Mouse (Mus musculus) induced T-regulatory cell, adult 2 months (primary cell): ENCODE data around the gene Hnrnpa1.
A peak's percentile ranks its signal among the peaks of the same experiment; 100 is the strongest.
"Not testable (repeated sequence)": the region's sequence is repeated elsewhere in the genome, so short reads cannot be mapped to it uniquely, and the experiment has no call there.

Source experiments
- DNase-seq: peaks from one replicate; pipeline ENCODE4 v3.0.0-alpha.2; 2012; ENCODE audit warnings: low read depth

Gene Hnrnpa1

DNA sequence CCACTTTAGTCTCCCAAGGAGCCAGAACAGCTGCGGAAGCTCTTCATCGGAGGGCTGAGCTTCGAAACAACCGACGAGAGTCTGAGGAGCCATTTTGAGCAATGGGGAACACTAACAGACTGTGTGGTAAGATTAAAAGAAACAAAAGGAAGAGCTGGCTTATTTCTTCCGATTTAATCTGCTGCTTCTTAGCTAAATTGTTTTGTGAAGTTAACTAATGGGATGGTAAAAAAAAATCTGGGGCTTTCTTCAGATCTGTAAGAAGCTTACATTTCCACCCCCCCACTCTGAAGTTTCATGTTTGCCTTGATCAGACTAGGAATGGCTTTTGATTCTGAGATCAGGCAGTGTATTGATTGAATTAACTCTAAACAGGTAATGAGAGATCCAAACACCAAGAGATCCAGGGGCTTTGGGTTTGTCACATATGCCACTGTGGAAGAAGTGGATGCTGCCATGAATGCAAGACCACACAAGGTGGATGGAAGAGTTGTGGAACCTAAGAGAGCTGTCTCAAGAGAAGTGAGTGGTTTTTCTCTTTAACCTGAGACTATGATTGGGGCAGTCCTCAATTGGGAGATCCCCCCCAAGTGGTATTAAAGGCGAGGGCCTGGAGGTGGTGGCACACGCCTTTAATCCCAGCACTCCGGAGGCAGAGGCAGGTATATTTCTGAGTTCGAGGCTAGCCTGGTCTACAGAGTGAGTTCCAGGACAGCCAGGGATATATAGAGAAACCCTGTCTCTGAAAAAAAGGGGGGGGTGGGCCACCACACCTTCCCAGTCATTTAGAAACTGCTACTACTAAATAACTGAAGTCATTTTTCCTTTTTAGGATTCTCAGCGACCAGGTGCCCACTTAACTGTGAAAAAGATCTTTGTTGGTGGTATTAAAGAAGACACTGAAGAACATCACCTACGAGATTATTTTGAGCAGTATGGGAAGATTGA lies 1.1 kb downstream of the Hnrnpa1 start:
- peak; percentile 56 for DNase-seq

DNA sequence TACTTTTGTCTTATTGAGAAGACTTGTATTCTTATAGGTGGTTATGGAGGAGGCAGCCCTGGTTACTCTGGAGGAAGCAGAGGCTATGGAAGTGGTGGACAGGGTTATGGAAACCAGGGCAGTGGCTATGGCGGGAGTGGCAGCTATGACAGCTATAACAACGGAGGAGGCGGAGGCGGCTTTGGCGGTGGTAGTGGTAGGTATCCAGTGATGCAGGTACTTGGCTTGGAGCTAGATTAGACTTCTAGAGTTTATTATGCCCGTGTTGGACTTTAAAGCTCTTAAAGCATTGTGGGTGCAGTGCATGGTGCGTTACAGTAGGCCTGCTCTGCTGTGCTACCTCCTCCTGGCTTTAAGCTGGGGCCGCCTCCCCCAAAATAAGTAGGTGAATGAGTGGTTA lies 2.7 kb downstream of the Hnrnpa1 start:
- DNase-seq: no peak

- DNase-seq: no peak
Observed at GRCm38 (mm10) chr15:103245616-103246015, 5.4 kb downstream of the Hnrnpa1 start.

DNA sequence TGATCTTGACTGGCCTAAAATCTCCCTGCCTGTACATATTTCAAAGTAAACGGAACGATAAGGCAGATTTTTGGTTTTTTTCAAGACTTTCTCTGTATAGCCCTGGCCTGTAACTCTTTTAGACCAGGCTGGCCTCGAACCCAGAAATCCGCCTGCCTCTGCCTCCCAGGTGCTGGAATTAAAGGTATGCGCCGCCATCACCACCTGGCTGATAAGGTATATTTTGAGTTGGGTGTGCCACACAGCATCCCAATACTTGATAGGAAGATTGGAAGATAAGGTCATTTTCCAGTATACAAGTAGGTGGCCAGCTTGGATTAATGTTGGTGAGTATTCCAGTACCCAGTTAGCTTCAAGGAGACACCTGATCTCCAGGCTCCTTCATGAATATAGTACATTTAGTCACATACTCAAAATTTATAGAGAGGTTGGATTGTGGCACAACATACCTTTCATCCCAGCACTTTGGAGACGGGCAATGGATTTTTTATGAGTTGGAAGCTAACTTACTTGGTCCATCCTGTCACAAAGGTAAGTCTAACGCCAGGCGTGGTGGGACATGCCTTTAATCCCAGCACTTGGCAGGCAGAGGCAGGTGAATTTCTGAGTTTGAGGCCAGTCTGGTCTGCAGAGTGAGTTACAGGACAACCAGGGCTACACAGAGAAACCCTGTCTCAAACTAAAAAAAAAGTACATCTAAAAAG lies 7.0 kb downstream of the Hnrnpa1 start:
- DNase-seq: no peak

GRCm38 (mm10) chr15:103247782-103248400 lies 7.7 kb downstream of the Hnrnpa1 start:
- DNase-seq: no peak

GRCm38 (mm10) chr15:103248401-103249313 lies 8.4 kb downstream of the Hnrnpa1 start:
- peak; percentile 17 for DNase-seq

- DNase-seq: not testable (repeated sequence)
Observed at GRCm38 (mm10) chr15:103249511-103249910, 9.3 kb downstream of the Hnrnpa1 start.

GRCm38 (mm10) chr15:103250195-103250740 lies 10.0 kb downstream of the Hnrnpa1 start:
- peak; percentile 79 for DNase-seq

- no peak for DNase-seq
Observed at GRCm38 (mm10) chr15:103251595-103251994, 11.4 kb downstream of the Hnrnpa1 start.

DNA sequence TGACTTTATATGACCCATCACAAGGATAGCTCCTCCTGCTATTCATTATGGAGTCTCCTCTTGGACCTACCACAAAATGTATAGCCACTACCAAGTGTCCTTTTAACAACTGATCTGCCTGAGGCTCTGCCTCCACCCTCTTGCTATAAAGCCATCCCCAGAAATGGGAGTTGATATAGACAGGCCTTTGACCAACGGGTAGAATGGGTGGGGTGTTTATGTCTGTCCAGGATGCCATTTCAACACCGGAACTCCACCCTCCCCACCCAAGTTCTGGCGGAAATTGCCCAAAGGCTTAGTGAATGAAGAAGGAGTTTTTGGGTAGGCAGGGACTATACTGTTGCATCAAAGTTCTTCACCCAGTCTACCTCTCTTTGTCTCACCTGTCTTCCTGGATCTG lies 12.4 kb downstream of the Hnrnpa1 start:
- DNase-seq: no peak

DNA sequence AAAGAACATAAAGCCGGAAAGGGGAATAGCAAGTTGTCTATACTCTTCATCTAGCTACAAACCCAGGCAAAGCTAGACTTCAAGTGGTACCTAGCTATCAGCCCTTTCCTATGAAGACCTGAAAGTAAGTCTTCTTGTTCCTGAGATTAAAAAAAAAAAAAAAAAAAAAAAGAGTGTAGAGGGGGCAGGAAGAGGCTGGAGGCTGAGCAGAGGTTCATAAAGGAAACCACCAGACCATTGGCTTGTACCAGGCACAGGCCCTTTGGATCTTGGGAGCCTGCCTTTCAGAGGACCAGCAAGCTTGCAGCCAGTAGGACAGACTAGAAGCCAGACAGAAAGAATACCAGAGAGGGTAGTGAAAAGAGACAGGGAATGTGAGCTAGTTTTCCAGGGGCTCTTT lies 13.1 kb downstream of the Hnrnpa1 start:
- DNase-seq: no peak

DNA sequence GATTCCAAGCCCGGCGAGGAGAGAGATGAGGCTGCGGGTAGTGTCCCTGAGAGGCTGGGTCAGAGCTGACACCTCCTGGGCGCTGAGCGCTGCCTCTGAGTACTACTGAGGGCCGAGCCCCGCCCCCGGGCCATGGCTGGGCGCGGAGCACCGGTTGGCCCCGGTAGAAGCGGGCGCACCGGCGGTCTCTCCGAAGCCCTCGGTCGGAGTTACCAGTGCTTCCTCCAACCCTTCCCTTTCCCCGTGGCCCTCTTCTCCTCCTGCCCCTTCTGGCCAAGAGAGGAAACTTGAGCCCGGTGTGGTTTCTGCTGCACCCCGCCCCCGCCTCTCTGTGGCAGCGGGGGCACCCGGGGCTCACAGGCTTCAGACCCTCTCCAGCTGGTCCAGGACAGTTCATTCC lies 14.9 kb downstream of the Hnrnpa1 start:
- DNase-seq: peak; percentile 57

- DNase-seq: no peak
Observed at GRCm38 (mm10) chr15:103256210-103256986, 16.2 kb downstream of the Hnrnpa1 start.

- peak; percentile 72 for DNase-seq
Observed at GRCm38 (mm10) chr15:103257790-103258728, 17.8 kb downstream of the Hnrnpa1 start, which contains the start of gene Nfe2. Nfe2 (minus strand) TSS chr15:103258403.

DNA sequence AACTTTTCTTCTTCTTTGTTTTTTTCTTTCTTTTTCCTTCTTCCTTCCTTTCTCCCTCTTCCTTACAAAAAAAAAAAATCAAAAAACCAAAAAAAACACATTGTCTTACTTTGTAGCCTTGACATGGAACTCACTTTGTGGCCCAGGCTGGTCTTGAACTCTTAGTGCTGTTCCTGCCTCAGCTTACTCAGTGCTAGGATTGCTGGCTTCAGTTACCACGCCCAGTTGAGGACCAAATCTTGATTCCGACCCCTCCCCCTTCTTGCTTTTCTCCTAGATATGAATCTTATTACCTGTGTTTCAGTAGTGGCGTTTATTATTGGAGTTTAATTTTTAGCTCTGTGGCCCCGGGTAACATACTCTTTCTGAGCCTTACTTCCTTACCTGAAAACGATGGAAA lies 18.9 kb downstream of the Hnrnpa1 start:
- no peak for DNase-seq

GRCm38 (mm10) chr15:103259989-103260388 lies 19.8 kb downstream of the Hnrnpa1 start:
- DNase-seq: no peak

DNA sequence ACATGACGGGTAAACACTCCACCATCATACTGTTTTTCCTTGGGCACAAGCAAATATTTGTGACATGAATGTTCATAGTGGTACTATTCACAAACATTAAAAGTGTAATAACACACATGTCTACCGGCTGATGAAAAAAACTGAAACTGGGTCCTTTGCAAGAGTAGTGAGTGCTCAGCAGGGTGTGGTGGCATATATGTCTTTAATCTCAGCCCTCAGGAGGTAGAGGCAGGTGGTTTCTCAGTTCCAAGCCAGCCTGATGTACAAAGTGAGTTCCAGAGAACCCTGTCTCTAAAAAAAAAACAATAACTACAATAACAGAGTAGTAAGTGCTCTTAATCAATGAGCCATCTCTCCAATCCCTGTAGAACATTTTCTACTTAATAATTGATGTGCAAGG lies 24.6 kb downstream of the Hnrnpa1 start:
- no peak for DNase-seq

DNA sequence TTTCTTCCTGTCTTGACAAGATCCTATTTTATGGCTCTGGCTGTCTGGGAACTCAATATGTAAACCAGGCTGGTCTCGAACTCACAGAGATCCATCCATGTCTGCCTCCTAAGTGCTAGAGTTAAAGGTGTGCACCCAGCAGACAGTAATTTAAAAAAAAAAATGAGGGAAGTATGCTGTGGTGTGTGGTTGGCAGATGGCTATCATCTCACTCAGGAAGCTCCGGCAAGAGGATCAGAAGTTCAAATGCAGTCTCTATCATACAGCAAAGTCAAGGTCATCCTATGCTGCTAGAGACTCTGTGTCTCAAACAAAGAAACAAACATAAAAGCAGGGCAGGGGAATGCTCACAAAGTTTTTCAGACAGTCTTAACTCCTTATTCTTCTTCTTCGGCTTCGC lies 28.7 kb downstream of the Hnrnpa1 start:
- no peak for DNase-seq
